Comparison of ENCODE assay signal across 8 mouse cellular contexts in genomic region chr9:62549809-62550208, GRCm38 (mm10). TPM values are rescaled to one million over a fixed set of nuclear protein-coding genes. Genes with fewer than 3 reads are reported as not detected.
DNase-seq lines count a peak whose midpoint lies in the region; ATAC-seq and TF ChIP-seq lines count a peak whose summit lies in the region.

No protein-coding gene starts in this region.

- DNase-seq in CD4-positive helper T cell, adult 2 months (ENCODE audit: low read depth, low spot score) = peak; percentile 69
- DNase-seq in adrenal gland, postnatal 4 days (ENCODE audit: low spot score in 2 of 2) = peak; percentile 82 to 84
- peak; percentile 85 for DNase-seq in embryonic facial prominence, embryonic 14.5 days (ENCODE audit: low spot score)
- DNase-seq in heart, adult 8-10 months (ENCODE audit: low spot score) = peak; percentile 92
- peak; percentile 91 for DNase-seq in kidney, postnatal 14 days
- DNase-seq in liver, embryonic 14.5 days (ENCODE audit: low read depth in 3 of 3, low spot score in 3 of 3) = peak; percentile 31 to 49 (median 33)
- peak; percentile 94 for DNase-seq in testis, postnatal 10 days (ENCODE audit: low spot score)

- H3K4me2 ChIP-seq in embryonic facial prominence, embryonic 14.5 days (ENCODE audit: low read depth, low read length) = no peak overlapping the region
- no peak overlapping the region for H3K4me2 ChIP-seq in liver, embryonic 14.5 days (ENCODE audit: low read depth)

- no peak overlapping the region for H3K9ac ChIP-seq in embryonic facial prominence, embryonic 14.5 days (ENCODE audit: low read depth, low read length)
- H3K9ac ChIP-seq in liver, embryonic 14.5 days (replicated peaks) = no peak overlapping the region

- H3K4me3 ChIP-seq in embryonic facial prominence, embryonic 14.5 days (ENCODE audit: low read depth, low read length) = no peak overlapping the region
- H3K4me3 ChIP-seq in liver, embryonic 14.5 days (ENCODE audit: insufficient read depth in 1 of 2, low read depth in 2 of 2, low read length in 2 of 2) = no peak overlapping the region

- H3K27ac ChIP-seq in embryonic facial prominence, embryonic 14.5 days (replicated peaks; ENCODE audit: low read depth, low read length) = no peak overlapping the region
- H3K27ac ChIP-seq in liver, embryonic 14.5 days = no peak overlapping the region

- H3K36me3 ChIP-seq in embryonic facial prominence, embryonic 14.5 days (ENCODE audit: control insufficient read depth, insufficient read depth, low read length) = no peaks in the 10 kb centered on the region
- no peaks in the 10 kb centered on the region for H3K36me3 ChIP-seq in liver, embryonic 14.5 days (replicated peaks; ENCODE audit: control insufficient read depth, insufficient read depth, low read depth)

- peak; percentile 97 for TF ChIP-seq CTCF in liver, embryonic 14.5 days (IDR thresholded peaks at IDR 0.05; ENCODE audit: low read depth)

- no peaks in the 10 kb centered on the region for H3K9me3 ChIP-seq in embryonic facial prominence, embryonic 14.5 days (ENCODE audit: control insufficient read depth, low read length)
- no peaks in the 10 kb centered on the region for H3K9me3 ChIP-seq in liver, embryonic 14.5 days (ENCODE audit: control insufficient read depth, low read length)

- peak; percentile 60; the same call in 1 of the 2 replicates for ATAC-seq in embryonic facial prominence, embryonic 14.5 days (ENCODE audit: low read depth)
- no peak for ATAC-seq in liver, embryonic 14.5 days (ENCODE audit: insufficient read depth)
- ATAC-seq in neutrophil, adult 5-6 weeks (ENCODE audit: extremely low read depth, insufficient number of reproducible peaks, low FRiP score, poor library complexity, severe bottlenecking) = peak; percentile 40; the same call in 1 of the 2 replicates

- no peak for TF ChIP-seq EP300 in liver, embryonic 14.5 days (IDR thresholded peaks at IDR 0.05; ENCODE audit: low read depth)

- 2% methylated on average over 8 of the region's 8 CpGs for WGBS in embryonic facial prominence, embryonic 14.5 days
- 4% methylated on average over 8 of the region's 8 CpGs for WGBS in liver, embryonic 14.5 days (ENCODE audit: insufficient replicate concordance)

- no peaks in the 10 kb centered on the region for H3K4me1 ChIP-seq in embryonic facial prominence, embryonic 14.5 days (ENCODE audit: control insufficient read depth, insufficient read depth, low read length)
- no peaks in the 10 kb centered on the region for H3K4me1 ChIP-seq in liver, embryonic 14.5 days (replicated peaks; ENCODE audit: control insufficient read depth in 2 of 2, insufficient read depth in 2 of 2, low read length in 1 of 2)

- H3K27me3 ChIP-seq in embryonic facial prominence, embryonic 14.5 days (replicated peaks; ENCODE audit: control insufficient read depth, insufficient read depth, low read length) = no peaks in the 10 kb centered on the region
- no peaks in the 10 kb centered on the region for H3K27me3 ChIP-seq in liver, embryonic 14.5 days (ENCODE audit: control insufficient read depth, insufficient read depth, low read length)

RNA-seq across cellular contexts. Expression of gene Coro2b, which starts 13.0 kb away (rescaled TPM):
- total RNA-seq in adrenal gland, postnatal 4 days (2021) = 10 to 100 TPM; 28.4 to 32.6 TPM
- 11.1 and 12.3 TPM in 2 replicates for polyA plus RNA-seq in embryonic facial prominence, embryonic 14.5 days (2014; fragmentation: Nextera tagmentation; extraction: Ambion mirVana)
- 10 to 100 TPM in 2 of 4 experiments, 1 to 10 TPM in 2; 8.6 to 12.9 (median 10.1) TPM for total RNA-seq in heart, adult 8-10 months (2022)
- polyA plus RNA-seq in liver, embryonic 14.5 days (2012; rRNA removed) = 1.1 and 1.2 TPM in 2 replicates
- 0.57 and 1.4 TPM in 2 replicates for polyA plus RNA-seq in liver, embryonic 14.5 days (2014; fragmentation: Nextera tagmentation; extraction: Ambion mirVana)
- 0.98 TPM in 1 of 2 replicates, not detected in the other for total RNA-seq in neutrophil, adult 5-6 weeks (2017)

Comparison
In these comparisons a context has a peak if more than half of its experiments do, and no peak if none do; other contexts are left out.
1. DNase-seq: peak in every context shown above with its lines; median percentile 94 in testis, postnatal 10 days; 92 in heart, adult 8-10 months; 91 in kidney, postnatal 14 days; 85 in embryonic facial prominence, embryonic 14.5 days; 83 in adrenal gland, postnatal 4 days; 69 in CD4-positive helper T cell, adult 2 months; 33 in liver, embryonic 14.5 days.